Mouse (Mus musculus): ENCODE data around the gene Gtse1.
A peak's percentile ranks its signal among the peaks of the same experiment; 100 is the strongest.

Gtse1 gene

GRCm38 (mm10) chr15:85859490-85860031 lies at the start of gene Gtse1:
Gtse1 (plus strand) TSS chr15:85859745.
- DNase-seq (ENCODE audit: low read depth, low spot score): peak; percentile 98

GRCm38 (mm10) chr15:85810462-85810805 lies 49.1 kb upstream of the Gtse1 start:
- DNase-seq (ENCODE audit: low read depth, low spot score): no peak

- DNase-seq (ENCODE audit: low read depth, low spot score): no peak
These were observed 48.6 kb upstream of the Gtse1 start for GRCm38 (mm10) chr15:85810806-85811521.

DNA sequence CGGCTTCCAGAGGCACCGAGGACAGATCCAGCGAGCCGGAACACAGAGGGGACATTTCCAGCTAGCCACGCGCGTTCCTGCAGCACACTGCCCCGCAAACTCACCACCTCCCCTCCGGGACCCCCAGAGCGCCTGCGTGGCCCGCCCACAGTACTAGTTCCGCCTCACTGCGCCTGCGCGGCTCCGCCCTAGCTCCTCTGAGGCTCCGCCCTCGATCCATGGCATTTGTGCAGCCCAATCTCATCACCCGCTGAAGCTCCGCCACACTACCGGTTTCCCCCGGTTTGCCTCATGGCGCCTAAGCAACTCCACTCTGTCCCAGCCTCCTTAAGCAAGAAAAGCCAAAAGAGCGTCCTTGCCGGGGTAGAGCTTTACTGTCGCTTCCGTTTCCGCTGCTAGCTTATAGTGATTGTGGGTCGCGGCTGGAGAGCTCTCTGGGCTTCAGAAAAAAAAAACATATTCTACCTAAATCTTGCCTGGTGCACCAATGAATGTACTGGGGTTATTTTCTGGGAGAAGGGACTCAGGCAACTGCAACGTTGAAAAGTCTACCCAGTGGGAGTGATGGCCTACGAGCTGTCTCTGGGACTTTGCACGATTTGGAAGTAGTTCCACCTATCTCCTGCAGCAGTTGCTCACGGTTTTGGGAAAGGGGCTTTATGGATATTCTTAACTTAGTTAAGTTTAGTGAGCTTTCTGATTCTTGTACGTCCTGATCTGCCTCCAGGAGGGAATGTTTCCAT lies 47.8 kb upstream of the Gtse1 start, which contains the start of gene Cdpf1:
TSS of gene Cdpf1 (minus strand) at position 163 of the 743 bp plus-strand sequence.
- DNase-seq (ENCODE audit: low read depth, low spot score): peak; percentile 97

DNA sequence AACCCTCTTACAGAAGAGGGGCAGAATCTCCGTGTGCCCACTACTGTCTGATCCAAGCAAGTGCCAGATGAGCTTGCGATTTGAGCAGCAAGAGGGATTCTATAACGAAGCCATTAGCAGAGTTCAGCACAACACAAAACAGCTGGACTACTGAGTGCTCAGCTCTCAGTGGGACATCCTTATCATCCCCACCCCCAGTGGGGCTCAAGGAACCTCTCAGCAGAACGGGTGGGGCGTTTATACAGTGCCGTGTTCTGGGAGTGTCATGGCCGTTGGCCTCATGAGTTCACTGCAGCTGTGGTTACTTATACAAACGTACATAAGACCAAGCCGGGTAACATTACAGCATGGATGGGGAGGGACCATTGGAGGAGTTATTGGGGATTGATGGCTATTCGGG lies 46.1 kb upstream of the Gtse1 start:
- peak; percentile 84 for DNase-seq (ENCODE audit: low read depth, low spot score)

GRCm38 (mm10) chr15:85821203-85822010 lies 38.1 kb upstream of the Gtse1 start, which contains the start of gene Pkdrej:
Pkdrej (minus strand) TSS chr15:85821734.
- no peak for DNase-seq (ENCODE audit: low read depth, low spot score)

- DNase-seq (ENCODE audit: low read depth, low spot score): peak; percentile 59
These were observed 37.6 kb upstream of the Gtse1 start for GRCm38 (mm10) chr15:85822011-85822359.

- no peak for DNase-seq (ENCODE audit: low read depth, low spot score)
These were observed 32.9 kb upstream of the Gtse1 start for GRCm38 (mm10) chr15:85826676-85827075.

GRCm38 (mm10) chr15:85828071-85828470 lies 31.5 kb upstream of the Gtse1 start:
- DNase-seq (ENCODE audit: low read depth, low spot score): no peak

DNA sequence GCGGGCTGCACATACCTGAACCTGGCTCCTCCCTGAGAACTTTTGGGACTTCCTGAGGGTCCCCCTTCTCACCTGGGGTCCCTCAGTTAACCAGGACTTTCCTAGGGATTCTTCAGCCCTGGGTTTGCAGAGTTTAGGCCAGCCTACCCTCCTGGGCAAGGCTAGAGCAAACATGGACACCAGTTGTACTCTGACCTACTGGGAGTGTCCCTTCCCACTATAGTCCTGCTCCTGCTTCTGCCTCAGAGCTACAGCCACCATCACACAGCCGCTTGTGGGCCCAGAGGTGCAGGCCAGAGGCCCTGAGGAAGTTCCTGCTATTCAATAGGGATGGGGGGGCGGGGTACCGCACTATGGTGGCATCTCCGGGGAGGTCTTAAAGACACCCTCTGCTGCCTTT lies 30.1 kb upstream of the Gtse1 start:
- no peak for DNase-seq (ENCODE audit: low read depth, low spot score)

DNA sequence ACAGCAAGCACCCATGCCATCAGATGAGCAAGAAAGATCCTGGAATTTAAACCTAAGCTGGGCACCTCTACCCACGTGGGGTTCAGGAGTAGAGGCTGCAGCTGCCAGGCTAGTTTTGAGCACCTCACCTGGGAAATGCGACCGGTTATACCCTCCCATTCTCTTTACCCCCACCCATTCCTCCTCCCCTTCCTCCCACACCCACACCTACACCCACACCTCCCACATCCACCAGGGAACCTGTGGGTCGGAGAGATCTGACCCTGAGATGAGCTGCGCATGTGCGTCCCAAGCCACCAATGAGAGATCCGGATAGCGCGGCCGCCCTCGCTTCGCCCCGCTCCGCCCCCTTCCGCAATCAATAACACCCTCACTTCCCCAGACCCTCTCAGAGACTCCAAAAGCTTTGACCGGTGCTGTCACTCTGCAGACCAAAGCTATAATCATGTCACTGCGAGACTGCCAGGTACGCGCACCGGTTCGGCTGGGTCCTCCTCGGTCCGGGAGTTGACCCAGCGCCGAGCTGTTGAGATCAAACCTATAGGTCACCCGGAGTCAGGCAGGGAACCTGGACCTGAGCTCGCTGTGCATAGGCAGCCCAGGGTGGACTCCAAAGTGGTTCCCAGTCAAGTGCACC lies 27.5 kb upstream of the Gtse1 start, which contains the start of gene Ttc38:
TSS of gene Ttc38 (plus strand) at position 353 of the 637 bp plus-strand sequence.
- peak; percentile 89 for DNase-seq (ENCODE audit: low read depth, low spot score)

GRCm38 (mm10) chr15:85832599-85832998 lies 26.9 kb upstream of the Gtse1 start:
- DNase-seq (ENCODE audit: low read depth, low spot score): no peak

- peak; percentile 39 for DNase-seq (ENCODE audit: low read depth, low spot score)
These were observed 24.2 kb upstream of the Gtse1 start for GRCm38 (mm10) chr15:85835335-85835734.

GRCm38 (mm10) chr15:85836887-85837286 lies 22.7 kb upstream of the Gtse1 start:
- DNase-seq (ENCODE audit: low read depth, low spot score): no peak

DNA sequence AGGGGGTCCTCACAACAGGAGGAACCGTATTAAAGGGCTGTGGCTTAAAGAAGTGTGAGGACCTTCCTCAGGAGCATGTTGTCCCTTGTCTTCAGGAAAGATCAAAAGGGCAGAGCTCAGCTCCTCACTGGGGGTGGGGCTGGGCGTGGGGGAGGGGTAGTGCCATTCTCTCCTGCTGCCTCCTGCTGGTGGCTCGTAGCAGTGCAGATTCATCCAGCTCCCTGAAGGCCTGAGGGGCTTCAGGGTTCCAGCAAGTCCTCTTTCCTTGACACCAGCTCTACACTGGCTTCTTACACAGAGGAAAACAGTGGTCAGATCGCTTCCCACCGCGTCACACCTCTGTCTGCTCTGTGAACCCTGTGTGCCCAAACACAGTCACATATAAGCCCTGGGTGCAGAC lies 18.6 kb upstream of the Gtse1 start:
- peak; percentile 80 for DNase-seq (ENCODE audit: low read depth, low spot score)

GRCm38 (mm10) chr15:85841796-85842360 lies 17.7 kb upstream of the Gtse1 start:
- DNase-seq (ENCODE audit: low read depth, low spot score): no peak

DNA sequence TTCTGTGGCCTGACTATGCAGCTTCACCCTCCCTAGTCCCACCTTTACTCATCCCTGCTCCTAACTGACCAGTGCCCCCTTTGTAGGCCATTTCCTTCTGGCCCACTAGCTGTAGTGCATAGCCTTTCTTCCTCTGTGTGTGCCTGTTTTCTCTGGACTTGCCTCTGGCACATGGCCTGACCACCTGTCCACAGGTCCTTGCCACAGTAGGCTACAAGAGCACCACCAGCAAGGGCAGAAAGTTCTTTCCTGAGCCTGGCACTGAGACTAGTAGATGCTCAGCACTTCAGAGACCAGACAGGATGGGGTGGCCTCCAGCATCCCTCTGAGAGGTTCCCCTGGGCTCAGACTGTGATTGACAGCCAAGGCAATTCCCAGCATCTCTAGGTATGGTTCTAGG lies 14.5 kb upstream of the Gtse1 start:
- DNase-seq (ENCODE audit: low read depth, low spot score): no peak

GRCm38 (mm10) chr15:85851656-85852392 lies 7.7 kb upstream of the Gtse1 start:
- DNase-seq (ENCODE audit: low read depth, low spot score): peak; percentile 69

DNA sequence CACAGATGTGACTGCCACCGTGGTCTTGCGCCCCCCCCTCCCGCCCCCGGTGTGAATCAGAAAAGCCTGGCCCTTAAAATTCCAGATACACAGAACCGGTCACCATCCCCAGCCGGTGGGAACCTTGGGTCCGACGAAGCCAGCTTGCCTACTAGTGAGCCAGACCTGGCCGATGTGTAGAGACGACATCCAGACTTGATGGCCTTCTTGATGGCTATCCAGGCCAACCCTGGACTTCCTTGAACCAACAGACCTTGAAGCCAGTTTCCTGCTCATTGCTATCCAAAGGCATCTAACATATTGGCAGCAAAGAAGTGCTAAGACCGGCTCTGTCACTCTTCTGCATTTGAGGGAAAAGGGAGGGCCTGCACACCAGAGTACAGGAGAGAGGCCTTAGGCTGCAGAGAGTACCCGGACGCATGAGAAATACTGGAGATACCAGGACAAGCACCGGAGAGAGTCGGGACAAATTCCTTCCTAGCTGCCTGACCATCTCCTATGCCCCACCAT lies 510 bp upstream of the Gtse1 start:
- DNase-seq (ENCODE audit: low read depth, low spot score): no peak

DNA sequence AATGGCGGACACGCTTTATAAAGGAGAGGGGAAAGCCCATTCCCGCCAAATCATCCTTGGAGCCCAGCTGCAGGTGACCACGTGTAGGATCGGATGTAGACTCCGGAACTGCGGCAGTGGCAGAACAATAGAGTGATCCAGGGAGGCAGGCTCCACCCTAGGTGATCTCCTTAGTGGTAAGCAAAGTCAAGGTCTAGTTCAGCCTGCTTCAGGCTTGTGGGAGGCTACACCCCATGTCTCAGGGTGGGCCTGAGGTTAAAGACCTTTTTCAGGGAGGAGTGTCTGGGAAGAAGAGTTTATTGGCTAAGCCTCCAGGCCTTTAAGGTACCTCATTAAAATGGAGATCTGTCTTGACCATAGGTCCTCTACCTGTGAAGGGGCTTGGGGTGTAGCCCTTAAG lies 6.4 kb downstream of the Gtse1 start:
- DNase-seq (ENCODE audit: low read depth, low spot score): peak; percentile 92

Measured in ZHBTc4 (cell line).